Mouse (Mus musculus) retina, postnatal 7 days (tissue): ENCODE results near the gene Cpeb3.
A peak's percentile ranks its signal among the peaks of the same experiment; 100 is the strongest.
"Not testable (repeated sequence)": the region's sequence is repeated elsewhere in the genome, so short reads cannot be mapped to it uniquely, and the experiment has no call there.

Experiments
- DNase-seq: peaks from one replicate; pipeline ENCODE4 v3.0.0-alpha.2; 2012; ENCODE audit warnings: low read depth, low spot score

Cpeb3 gene

DNA sequence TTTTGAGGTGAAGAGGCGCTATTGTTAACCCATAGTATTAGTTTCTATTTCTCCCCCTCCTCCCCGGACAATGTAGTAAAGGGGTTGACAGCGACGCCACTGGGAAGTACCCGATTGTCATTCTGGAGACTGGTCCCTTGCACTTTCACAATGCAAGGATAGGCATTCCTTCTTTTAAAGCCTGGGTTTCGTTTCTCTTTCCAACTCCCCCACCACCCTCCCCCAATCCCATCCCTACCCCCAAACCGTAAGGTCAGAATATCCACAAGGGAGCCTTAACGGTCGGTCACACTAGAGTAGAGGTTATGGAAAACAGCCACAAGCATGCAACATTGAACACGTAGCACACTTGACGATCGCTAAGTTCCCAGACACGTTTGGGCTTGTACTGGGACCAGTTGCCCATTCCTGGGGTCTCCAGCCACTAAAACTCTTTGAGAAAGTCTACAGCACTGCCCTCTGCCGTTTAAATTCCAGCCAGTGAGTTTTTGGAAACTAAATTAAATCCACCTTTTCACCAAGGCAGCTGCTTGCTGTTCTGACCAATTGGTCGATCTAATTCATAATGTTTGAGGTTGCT is at the start of gene Cpeb3:
Cpeb3 (minus strand) TSS at position 426 of the 580 bp plus-strand sequence.
- DNase-seq: peak; percentile 13

GRCm38 (mm10) chr19:37255321-37255720 is 46.9 kb upstream of the Cpeb3 start:
- DNase-seq: no peak

- no peak for DNase-seq
Measured at GRCm38 (mm10) chr19:37252104-37252503, 43.7 kb upstream of the Cpeb3 start.

DNA sequence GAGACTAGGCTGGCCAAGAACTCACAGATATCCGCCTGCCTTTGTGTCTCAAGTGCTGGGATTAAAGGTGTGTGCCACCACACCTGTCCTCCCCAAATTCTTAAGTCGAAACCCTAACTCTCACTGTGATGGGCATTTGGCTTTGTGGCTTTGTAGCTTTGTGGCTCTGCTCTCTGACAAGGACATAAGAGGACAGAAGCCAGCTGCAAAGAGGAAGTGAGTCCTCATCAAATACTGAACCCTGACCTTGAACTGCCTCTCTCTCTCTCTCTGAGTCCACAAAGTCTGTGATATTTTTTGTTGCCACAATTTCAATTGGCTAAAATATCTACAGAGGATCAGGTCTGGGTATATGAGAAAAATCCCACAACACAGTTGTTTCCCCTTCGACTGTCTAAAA is 39.8 kb upstream of the Cpeb3 start:
- DNase-seq: no peak

DNA sequence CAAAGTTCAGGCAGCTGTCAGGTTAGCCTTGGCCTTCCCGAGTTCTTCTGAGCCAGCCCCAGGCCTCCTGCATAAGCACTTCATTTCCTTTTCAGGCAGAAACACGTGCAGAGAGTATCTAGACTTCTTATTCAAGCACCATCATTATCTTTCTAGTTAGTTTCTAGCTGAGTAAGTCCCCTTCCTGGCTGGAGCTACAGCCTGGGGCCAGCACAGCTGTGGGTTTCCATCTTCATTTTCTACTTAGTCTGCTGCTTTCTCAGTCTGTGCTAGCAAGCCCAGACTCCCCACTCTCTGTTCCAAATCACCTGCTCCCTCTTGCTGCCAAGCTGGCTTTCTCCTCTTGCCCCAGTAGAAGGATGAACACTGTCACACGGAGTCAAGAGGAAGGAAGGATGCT is 38.5 kb upstream of the Cpeb3 start:
- no peak for DNase-seq

DNA sequence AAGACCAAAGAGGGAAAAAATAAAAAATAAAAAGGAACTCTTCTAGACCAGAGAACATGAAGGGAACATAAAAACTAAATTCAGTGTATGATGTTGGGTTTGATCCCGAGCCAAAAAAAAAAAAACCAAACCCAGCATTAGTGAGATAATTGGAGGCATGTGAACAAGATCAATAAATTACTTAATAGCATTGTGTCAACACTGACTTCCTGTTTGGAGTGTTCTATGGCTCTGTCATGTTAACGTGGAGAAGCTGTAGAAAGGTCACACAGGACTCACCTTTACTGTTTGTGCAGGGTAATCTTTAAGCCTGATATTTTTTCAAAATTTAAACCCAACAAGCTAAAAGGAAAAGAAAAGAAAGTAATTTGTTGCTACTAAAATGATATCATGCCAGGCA is 34.3 kb upstream of the Cpeb3 start:
- no peak for DNase-seq

GRCm38 (mm10) chr19:37241201-37241600 is 32.8 kb upstream of the Cpeb3 start:
- DNase-seq: no peak

DNA sequence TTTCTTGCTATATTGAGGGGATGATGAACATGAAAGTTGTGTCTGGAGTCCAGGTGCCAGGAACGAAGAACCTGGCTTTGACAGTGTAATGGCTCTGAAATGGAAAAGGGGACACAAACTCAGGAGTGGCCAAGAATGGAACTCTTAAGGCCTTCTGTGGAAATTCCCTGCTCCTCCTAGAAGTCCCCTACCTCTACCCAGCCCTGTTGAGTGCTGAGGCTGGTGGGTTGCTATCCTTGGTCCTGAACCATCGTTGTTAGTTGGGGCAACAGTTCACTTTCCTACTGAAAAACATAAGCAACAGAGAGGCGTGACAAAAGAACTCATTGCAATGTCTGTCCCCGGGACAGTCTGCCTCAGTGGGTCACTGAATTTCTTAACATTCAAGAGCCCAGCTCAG is 30.7 kb upstream of the Cpeb3 start:
- DNase-seq: no peak

GRCm38 (mm10) chr19:37238651-37239050 is 30.2 kb upstream of the Cpeb3 start:
- DNase-seq: no peak

GRCm38 (mm10) chr19:37237712-37238437 is 29.5 kb upstream of the Cpeb3 start:
- DNase-seq: no peak

GRCm38 (mm10) chr19:37237306-37237705 is 28.9 kb upstream of the Cpeb3 start:
- DNase-seq: no peak

- DNase-seq: no peak
Measured at GRCm38 (mm10) chr19:37235818-37236217, 27.4 kb upstream of the Cpeb3 start.

- no peak for DNase-seq
Measured at GRCm38 (mm10) chr19:37233561-37234539, 25.4 kb upstream of the Cpeb3 start.

DNA sequence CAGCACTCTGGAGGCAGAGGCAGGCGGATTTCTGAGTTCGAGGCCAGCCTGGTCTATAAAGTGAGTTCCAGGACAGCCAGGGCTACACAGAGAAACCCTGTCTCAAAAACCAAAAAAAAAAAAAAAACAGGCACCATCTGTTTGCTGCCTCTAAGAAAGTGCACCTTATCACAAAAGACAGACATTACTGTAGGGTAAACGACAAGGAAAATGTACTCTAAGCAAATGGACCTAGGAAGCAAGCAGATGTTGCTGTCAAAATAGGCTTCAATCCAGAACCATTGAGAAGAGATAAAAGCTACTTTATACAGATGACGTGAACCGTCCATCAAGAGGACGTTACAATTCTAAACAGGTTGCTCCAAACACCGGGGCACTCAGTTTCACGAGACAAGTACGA is 24.2 kb upstream of the Cpeb3 start:
- not testable (repeated sequence) for DNase-seq

GRCm38 (mm10) chr19:37225197-37225862 is 16.9 kb upstream of the Cpeb3 start:
- no peak for DNase-seq

GRCm38 (mm10) chr19:37214711-37215110 is 6.3 kb upstream of the Cpeb3 start:
- DNase-seq: no peak

- no peak for DNase-seq
Measured at GRCm38 (mm10) chr19:37211416-37211815, 3.0 kb upstream of the Cpeb3 start.

- DNase-seq: no peak
Measured at GRCm38 (mm10) chr19:37210457-37210856, 2.1 kb upstream of the Cpeb3 start.

GRCm38 (mm10) chr19:37209467-37210128 is 1.2 kb upstream of the Cpeb3 start:
- no peak for DNase-seq

GRCm38 (mm10) chr19:37208986-37209385 is 585 bp upstream of the Cpeb3 start:
- DNase-seq: no peak
